Mouse (Mus musculus) heart, postnatal 0 days (tissue): ENCODE data around the gene Fbxl19.

ENCODE experiments used
- CTCF ChIP-seq: IDR thresholded peaks from 2 replicates; pipeline ENCODE4 v1.5.1; 2016; ENCODE audit warnings: antibody characterized with exemption, control low read depth, low read depth
- EP300 ChIP-seq: IDR thresholded peaks from 2 replicates; pipeline ENCODE4 v1.6.1; 2016; ENCODE audit warnings: antibody characterized with exemption, low read depth

DNA sequence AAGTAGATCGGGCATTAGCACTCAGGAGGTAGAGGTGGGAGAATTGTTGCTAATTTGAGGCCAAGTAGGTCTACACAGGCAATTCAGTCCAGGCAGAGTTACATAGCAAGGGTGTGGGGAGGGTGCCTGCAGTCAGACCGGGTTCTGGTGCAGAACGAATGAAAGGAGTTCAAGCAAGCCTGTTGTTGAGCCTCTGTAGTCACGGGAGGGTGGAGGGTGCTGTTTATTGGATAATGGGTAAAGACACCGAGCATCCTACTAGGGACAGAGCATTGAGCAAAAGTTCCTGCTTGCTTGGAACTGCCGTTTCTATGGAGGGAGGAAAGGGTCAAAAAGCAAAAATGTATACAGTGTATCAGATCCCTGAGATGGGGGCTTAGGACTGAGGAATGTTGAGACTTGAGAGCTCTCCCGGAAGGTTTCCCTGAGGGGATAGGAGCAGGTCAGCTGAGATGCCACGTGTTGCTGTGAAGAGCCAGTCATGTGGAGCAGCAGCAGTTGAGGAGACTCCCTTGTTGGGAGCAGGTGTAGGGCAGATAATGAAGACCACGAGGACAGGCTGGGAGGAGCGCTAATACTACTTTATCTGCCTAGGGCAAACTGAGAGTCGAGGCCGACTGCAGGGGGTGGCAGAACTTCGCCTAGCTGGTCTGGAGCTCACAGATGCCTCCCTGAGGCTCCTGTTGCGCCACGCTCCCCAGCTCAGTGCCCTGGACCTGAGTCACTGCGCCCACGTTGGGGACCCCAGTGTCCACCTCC is 22.7 kb downstream of the Fbxl19 start:
- TF ChIP-seq CTCF: no peak
- no peak for TF ChIP-seq EP300
